Mouse (Mus musculus) testis, adult 2 months (tissue): ENCODE results near the gene Aff3.

ENCODE experiments used
- CTCF ChIP-seq: fragments of 200-500 bp; IDR thresholded peaks from 2 replicates; pipeline ENCODE4 v1.5.1; 2012; ENCODE audit warnings: low read depth, mild to moderate bottlenecking, inconsistent platforms, low read length, moderate library complexity; ENCODE audit not compliant: control insufficient read depth, insufficient read depth, insufficient replicate concordance
- POLR2A ChIP-seq: fragments of 200-500 bp; IDR thresholded peaks from 2 replicates; pipeline ENCODE4 v1.6.1; 2012; ENCODE audit warnings: low read depth, mild to moderate bottlenecking, inconsistent platforms, low read length, moderate library complexity; ENCODE audit not compliant: control insufficient read depth

GRCm38 (mm10) chr1:38237027-38237787 lies 427.5 kb downstream of the Aff3 start:
- TF ChIP-seq POLR2A (no peak), CTCF (no peak)
